Mouse (Mus musculus): Measurements from ENCODE around the gene Gm1043. TPM values are rescaled to one million over a fixed set of nuclear protein-coding genes. Genes with fewer than 3 reads are reported as not detected.

Gene Gm1043
- polyA plus RNA-seq, 1 experiment = not detected

- no peak overlapping the region for H3ac ChIP-seq (ENCODE audit: control insufficient read depth, insufficient read length, low read depth)
- H3K79me3 ChIP-seq (ENCODE audit: low read depth) = no peaks in the 10 kb centered on the region
- TF ChIP-seq MYOD1 (IDR thresholded peaks at IDR 0.05; ENCODE audit: control insufficient read depth, insufficient read length, low read depth) = no peak
- no peak for TF ChIP-seq FOSL1 (IDR thresholded peaks at IDR 0.05; ENCODE audit: insufficient read depth, low read length, poor library complexity, severe bottlenecking)
- no peak for TF ChIP-seq MYOG (IDR thresholded peaks at IDR 0.05; ENCODE audit: control insufficient read depth, extremely low read depth, insufficient read length)
- no peak for TF ChIP-seq CEBPB (IDR thresholded peaks at IDR 0.05; ENCODE audit: low read depth)
- no peaks in the 10 kb centered on the region for H3K36me3 ChIP-seq (ENCODE audit: control insufficient read depth, insufficient read depth)
- H3K79me2 ChIP-seq (ENCODE audit: control insufficient read depth, insufficient read depth) = no peaks in the 10 kb centered on the region
- H3K27me3 ChIP-seq (ENCODE audit: control insufficient read depth, insufficient read depth, insufficient read length) = peaks cover 48% of the 10 kb centered on the region
- no peak overlapping the region for H3K4me3 ChIP-seq (ENCODE audit: insufficient read depth, poor library complexity, severe bottlenecking)
These were observed 29.4 kb upstream of the Gm1043 start for GRCm38 (mm10) chr5:37055789-37056188.

GRCm38 (mm10) chr5:37056471-37056870 is 28.7 kb upstream of the Gm1043 start:
- H3ac ChIP-seq (ENCODE audit: control insufficient read depth, insufficient read length, low read depth) = no peak overlapping the region
- peaks cover 52% of the 10 kb centered on the region for H3K27me3 ChIP-seq (ENCODE audit: control insufficient read depth, insufficient read depth, insufficient read length)
- H3K36me3 ChIP-seq (ENCODE audit: control insufficient read depth, insufficient read depth) = no peaks in the 10 kb centered on the region
- no peaks in the 10 kb centered on the region for H3K79me3 ChIP-seq (ENCODE audit: low read depth)
- H3K79me2 ChIP-seq (ENCODE audit: control insufficient read depth, insufficient read depth) = no peaks in the 10 kb centered on the region
- no peak overlapping the region for H3K4me3 ChIP-seq (ENCODE audit: insufficient read depth, poor library complexity, severe bottlenecking)
- TF ChIP-seq CEBPB (IDR thresholded peaks at IDR 0.05; ENCODE audit: low read depth) (no peak), MYOD1 (IDR thresholded peaks at IDR 0.05; ENCODE audit: control insufficient read depth, insufficient read length, low read depth) (no peak), MYOG (IDR thresholded peaks at IDR 0.05; ENCODE audit: control insufficient read depth, extremely low read depth, insufficient read length) (no peak), CTCF (IDR thresholded peaks at IDR 0.05; ENCODE audit: control insufficient read depth, insufficient read depth, insufficient read length) (no peak), USF1 (IDR thresholded peaks at IDR 0.05; ENCODE audit: low read depth) (no peak), FOSL1 (IDR thresholded peaks at IDR 0.05; ENCODE audit: insufficient read depth, low read length, poor library complexity, severe bottlenecking) (no peak)

GRCm38 (mm10) chr5:37061612-37062011 is 23.6 kb upstream of the Gm1043 start:
- Histone ChIP-seq H3K36me3 (ENCODE audit: control insufficient read depth, insufficient read depth) (no peaks in the 10 kb centered on the region), H3K79me3 (ENCODE audit: low read depth) (no peaks in the 10 kb centered on the region), H3K27me3 (ENCODE audit: control insufficient read depth, insufficient read depth, insufficient read length) (peaks cover 70% of the 10 kb centered on the region), H3K79me2 (ENCODE audit: control insufficient read depth, insufficient read depth) (no peaks in the 10 kb centered on the region), H3K4me3 (ENCODE audit: insufficient read depth, poor library complexity, severe bottlenecking) (no peak overlapping the region), H3ac (ENCODE audit: control insufficient read depth, insufficient read length, low read depth) (no peak overlapping the region)
- TF ChIP-seq MAX (IDR thresholded peaks at IDR 0.05) = no peak
- no peak for TF ChIP-seq FOSL1 (IDR thresholded peaks at IDR 0.05; ENCODE audit: insufficient read depth, low read length, poor library complexity, severe bottlenecking)
- no peak for TF ChIP-seq MYOG (IDR thresholded peaks at IDR 0.05; ENCODE audit: control insufficient read depth, extremely low read depth, insufficient read length)
- no peak for TF ChIP-seq CTCF (IDR thresholded peaks at IDR 0.05; ENCODE audit: control insufficient read depth, insufficient read depth, insufficient read length)
- TF ChIP-seq MYOD1 (IDR thresholded peaks at IDR 0.05; ENCODE audit: control insufficient read depth, insufficient read length, low read depth) = no peak
- no peak for TF ChIP-seq CEBPB (IDR thresholded peaks at IDR 0.05; ENCODE audit: low read depth)
- no peak for TF ChIP-seq USF1 (IDR thresholded peaks at IDR 0.05; ENCODE audit: low read depth)

DNA sequence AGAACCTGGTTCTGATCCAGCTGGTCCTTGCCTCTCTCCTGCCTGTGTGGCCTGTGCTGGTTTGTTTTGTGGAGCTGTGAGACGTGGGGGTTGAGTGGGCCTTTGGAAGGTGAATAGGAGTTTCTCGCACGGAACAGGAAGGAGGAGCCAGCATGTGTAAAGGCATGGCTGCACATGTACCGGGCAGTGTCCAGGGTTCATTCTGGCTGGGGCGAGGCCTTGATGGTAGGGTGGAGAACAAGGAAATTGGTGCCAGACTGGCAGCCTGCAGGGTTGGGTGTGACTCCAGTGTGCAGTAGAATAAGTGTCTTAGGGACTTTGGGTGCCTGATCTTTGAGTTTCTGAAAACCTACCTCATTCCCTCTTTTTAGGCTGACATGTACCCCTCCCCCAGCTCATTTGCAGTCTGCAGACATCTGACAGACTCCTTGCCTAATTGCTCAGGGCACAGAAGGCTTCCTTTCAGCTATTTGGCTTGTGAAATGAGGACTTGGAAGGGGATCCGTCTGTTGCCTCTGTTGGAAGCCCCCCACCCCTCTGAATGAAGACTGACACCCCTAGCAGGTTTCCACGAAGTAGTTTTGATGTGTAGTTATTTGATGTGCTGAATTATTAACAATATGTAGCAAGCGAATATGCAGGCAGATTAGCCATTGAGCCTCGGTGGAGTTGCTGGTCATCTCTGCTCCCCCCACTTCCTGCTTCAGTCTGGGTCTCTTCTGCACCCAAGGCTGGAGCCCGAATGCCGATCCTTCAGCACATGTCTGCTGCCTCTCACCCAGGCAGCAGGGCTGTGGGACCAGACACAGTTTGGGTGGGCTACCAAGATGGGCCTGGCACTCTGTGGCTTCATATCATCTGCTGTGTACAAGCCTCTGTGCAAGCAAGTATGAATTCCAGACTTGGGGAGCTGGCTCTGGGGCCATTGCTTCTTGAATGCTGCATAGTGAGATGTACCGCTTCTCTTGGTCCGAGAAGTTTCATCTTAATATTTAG is 20.4 kb upstream of the Gm1043 start:
- H3K79me2 ChIP-seq (ENCODE audit: control insufficient read depth, insufficient read depth) = no peaks in the 10 kb centered on the region
- H3K36me3 ChIP-seq (ENCODE audit: control insufficient read depth, insufficient read depth) = no peaks in the 10 kb centered on the region
- H3K4me3 ChIP-seq (ENCODE audit: insufficient read depth, poor library complexity, severe bottlenecking) = no peak overlapping the region

DNA sequence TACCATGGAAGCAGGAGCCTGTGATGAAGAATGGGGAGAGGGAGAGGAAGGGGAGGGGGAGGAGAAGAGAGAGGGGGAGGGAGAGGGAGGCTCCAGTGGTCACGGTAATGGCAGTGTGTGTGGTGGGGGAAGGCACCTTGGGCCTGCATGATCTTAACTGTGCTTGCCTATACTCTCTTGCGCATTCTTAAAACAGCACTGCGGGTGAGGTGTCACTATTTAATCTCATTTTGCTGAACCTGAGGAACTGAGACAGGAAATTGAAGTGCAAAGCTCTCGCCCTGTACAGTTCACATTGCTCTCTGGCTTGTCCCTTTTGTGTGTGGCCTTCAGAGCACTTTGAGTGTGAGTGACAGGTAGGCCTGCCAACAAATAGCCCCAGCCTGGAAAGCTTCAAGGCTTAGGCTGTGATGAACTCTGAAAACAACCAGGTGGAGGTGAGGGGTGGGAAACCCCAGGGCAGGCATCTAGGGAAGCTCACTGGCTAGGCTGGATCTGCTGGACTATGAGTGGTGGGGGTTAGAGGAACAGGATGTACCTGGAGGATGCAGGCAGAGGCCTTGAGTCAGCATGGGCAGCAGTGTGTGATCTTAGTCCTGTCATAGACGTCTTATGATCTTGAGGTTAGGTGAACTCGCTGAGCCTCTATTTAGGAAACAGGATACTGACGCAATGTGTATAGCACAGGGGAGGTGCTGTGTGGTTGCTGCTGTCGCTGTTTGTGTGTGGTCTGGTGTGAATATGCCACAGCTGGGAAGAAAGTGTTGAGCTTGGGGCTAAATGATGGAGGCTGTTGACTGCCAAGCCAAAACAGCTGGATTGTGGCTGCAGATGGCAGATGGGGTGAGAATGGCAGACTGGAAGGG is 18.2 kb upstream of the Gm1043 start:
- Histone ChIP-seq H3K36me3 (ENCODE audit: control insufficient read depth, insufficient read depth) (no peaks in the 10 kb centered on the region), H3K79me3 (ENCODE audit: low read depth) (no peaks in the 10 kb centered on the region), H3K4me3 (ENCODE audit: insufficient read depth, poor library complexity, severe bottlenecking) (no peak overlapping the region), H3ac (ENCODE audit: control insufficient read depth, insufficient read length, low read depth) (no peak overlapping the region), H3K27me3 (ENCODE audit: control insufficient read depth, insufficient read depth, insufficient read length) (peaks cover 57% of the 10 kb centered on the region), H3K79me2 (ENCODE audit: control insufficient read depth, insufficient read depth) (no peaks in the 10 kb centered on the region)
- no peak for TF ChIP-seq CTCF (IDR thresholded peaks at IDR 0.05; ENCODE audit: control insufficient read depth, insufficient read depth, insufficient read length)
- TF ChIP-seq MYOD1 (IDR thresholded peaks at IDR 0.05; ENCODE audit: control insufficient read depth, insufficient read length, low read depth) = no peak
- TF ChIP-seq FOSL1 (IDR thresholded peaks at IDR 0.05; ENCODE audit: insufficient read depth, low read length, poor library complexity, severe bottlenecking) = no peak

More for the DNA sequence above, 20.4 kb upstream of the Gm1043 start:
- Histone ChIP-seq H3ac (ENCODE audit: control insufficient read depth, insufficient read length, low read depth) (no peak overlapping the region), H3K79me3 (ENCODE audit: low read depth) (no peaks in the 10 kb centered on the region), H3K27me3 (ENCODE audit: control insufficient read depth, insufficient read depth, insufficient read length) (peaks cover 72% of the 10 kb centered on the region)
- TF ChIP-seq MYOG (IDR thresholded peaks at IDR 0.05; ENCODE audit: control insufficient read depth, extremely low read depth, insufficient read length) (no peak), MAX (IDR thresholded peaks at IDR 0.05) (no peak), MYOD1 (IDR thresholded peaks at IDR 0.05; ENCODE audit: control insufficient read depth, insufficient read length, low read depth) (no peak), FOSL1 (IDR thresholded peaks at IDR 0.05; ENCODE audit: insufficient read depth, low read length, poor library complexity, severe bottlenecking) (no peak), USF1 (IDR thresholded peaks at IDR 0.05; ENCODE audit: low read depth) (no peak), CTCF (IDR thresholded peaks at IDR 0.05; ENCODE audit: control insufficient read depth, insufficient read depth, insufficient read length) (no peak), CEBPB (IDR thresholded peaks at IDR 0.05; ENCODE audit: low read depth) (no peak)

Data from C2C12 (cell line).